Mouse (Mus musculus) mature B cell (primary cell): ENCODE measurements around the gene Rnpepl1.

Experiments used
- in situ Hi-C: fragments of 300-500 bp; cut with MboI; formaldehyde crosslinking; loops from 2 replicates; pipeline ENCODE4 v1.14.3; 2019

Gene Rnpepl1

DNA sequence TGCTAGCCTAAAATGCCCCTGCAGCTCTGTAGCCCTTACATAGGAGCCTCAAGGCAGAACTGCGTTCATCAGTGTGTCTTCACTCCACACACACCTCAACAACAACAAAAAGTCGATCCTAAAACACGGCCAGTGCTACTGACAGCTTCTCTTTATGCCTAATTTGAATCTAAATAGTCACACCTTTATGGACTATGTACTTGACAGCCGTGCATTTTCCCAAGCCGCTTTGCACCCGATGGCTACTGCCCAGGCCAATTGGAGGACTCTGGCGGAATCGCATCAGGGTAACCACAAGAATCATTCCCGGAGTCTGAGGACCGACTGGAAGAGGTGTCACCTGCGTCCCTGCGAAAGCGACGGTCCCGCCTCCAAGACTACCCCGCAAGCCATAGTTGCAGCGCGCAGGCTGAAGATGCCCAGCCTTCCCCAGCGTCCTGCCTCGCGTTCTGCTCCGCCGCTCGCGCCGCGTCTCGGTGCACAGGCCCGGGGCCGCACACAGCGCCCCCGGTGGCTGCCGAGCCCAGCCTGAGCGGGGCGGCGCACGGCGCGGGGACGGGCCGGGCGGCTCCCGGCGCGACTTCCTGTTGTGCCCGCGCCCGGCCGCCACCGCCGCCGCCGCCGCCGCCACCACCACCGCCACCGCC, at the start of gene Rnpepl1:
Gene Rnpepl1 (plus strand): TSS at position 545 of the 647 bp plus-strand sequence.
- in situ Hi-C loops, result loop anchor here (25.0 kb wide), 2 partner anchors 727 to 902 kb away; partner anchors contain the start of genes D2hgdh, Dtymk and Ing5

DNA sequence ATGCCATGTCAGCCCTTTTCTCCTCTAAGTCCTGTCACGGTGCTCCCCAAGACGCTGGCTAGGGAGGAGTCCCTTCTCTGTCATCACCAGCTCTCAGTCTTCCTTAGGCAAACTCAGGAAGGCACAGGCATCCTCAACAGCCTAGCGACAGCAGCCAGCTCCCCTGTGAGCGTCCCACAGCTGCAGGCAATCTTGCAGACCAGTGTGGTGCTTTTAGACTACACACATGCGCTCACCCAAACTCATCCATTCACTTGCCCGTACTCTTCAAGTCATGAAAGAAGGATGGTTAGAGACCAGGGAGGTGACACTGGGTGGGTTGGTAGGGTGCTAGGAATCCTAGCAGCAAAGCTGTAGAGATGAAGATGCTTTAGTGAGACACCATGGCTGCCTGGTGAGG, 49.1 kb upstream of the Rnpepl1 start:
- in situ Hi-C loops, result no loop called here

DNA sequence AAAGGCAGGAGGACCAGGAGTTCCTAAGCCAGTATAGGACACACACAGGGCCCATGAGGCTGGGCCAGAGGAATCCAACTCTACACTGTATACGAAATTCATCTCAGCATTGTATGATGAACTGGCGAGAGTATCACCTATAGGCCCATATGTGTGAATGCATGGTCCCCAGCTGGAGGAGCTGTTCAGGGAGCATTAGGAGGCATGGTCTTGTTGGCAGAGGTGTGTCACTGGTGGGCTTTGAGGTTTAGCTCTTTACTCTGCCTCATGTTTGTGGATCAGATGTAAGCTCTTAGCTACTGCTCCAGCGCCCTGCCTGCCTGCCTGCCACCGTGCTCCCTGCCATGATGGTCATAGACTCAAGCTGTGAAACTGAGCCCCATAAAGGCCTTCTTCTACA, 47.3 kb upstream of the Rnpepl1 start:
- in situ Hi-C loops, result no loop called here

DNA sequence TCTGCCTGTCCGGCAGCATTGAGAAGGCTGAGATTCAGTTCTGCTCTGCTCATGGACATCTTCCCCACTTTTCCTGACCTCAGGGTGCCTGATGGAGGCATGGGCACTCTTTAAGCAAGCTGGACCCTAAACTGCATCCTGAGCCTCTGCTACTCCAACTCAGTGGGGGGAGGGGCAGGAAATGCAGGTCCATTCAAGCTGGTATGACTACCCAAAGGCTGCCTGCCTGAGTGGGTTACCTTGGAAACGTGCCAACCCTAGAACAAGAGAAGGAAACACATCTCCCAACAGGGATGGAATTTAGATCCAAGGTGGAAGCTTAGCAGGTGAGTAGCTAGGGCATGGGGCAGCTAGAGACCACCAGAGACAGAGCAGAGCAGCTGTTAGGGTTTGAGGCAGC, 44.4 kb upstream of the Rnpepl1 start:
- in situ Hi-C loops, result no loop called here

DNA sequence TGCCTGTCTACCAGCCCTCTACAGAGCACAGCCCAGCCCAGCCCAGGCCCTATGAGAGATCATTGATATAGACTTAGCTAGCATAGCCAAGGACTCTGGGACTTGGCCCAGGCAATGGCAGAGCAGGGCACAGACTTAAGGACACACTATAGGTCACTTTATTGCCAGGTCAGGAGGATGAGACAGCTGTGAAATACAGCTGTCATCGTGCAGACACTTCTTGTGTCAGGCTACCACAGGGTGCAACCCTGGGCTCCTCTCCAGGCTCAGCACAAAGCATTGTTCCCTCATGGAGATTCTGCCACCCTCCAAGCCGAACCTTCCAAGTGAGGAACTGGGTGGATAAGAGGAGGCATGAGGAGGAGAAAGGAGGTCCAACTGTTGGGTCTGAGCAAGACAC, 40.6 kb upstream of the Rnpepl1 start:
- in situ Hi-C loops, result no loop called here

DNA sequence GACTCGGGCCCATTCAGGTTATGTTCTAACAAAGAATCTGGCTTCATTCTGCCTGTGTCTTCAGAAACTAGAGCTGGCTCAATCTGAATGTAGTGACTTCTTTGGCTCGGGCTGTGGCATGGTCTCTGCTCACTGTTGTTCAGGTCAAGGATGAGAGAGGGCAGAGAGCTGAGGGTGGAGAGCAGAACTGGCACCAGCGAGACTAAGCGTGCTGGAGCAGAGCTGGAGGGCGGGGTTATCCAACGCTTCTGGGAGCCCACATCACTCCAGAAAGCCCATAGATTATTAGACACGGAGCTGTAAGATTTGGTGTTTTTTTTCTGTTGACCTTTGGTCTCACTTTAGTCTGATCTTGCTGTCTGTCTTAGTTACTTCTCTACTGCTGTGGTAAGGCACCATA, 37.9 kb upstream of the Rnpepl1 start:
- in situ Hi-C loops, result no loop called here

DNA sequence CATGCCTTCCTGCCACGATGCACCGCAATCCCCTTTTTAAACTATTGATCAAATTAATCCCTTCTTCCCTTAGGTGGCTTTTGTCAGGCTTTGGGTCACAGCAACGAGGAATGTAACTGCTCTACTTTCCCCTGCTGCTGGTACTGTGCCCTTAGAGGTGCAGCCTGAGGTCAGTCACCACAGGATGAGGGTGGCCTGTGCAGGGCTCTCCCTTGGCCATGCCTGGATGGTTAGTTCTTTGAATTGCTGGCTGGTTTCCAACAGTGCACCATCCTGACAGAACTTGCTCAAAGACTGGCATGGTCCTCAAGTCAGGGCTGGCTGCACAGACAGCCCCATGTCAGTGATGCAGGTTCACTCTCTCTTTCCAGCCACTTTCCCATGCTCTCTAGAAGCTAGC, 36.6 kb upstream of the Rnpepl1 start:
- in situ Hi-C loops, result no loop called here

DNA sequence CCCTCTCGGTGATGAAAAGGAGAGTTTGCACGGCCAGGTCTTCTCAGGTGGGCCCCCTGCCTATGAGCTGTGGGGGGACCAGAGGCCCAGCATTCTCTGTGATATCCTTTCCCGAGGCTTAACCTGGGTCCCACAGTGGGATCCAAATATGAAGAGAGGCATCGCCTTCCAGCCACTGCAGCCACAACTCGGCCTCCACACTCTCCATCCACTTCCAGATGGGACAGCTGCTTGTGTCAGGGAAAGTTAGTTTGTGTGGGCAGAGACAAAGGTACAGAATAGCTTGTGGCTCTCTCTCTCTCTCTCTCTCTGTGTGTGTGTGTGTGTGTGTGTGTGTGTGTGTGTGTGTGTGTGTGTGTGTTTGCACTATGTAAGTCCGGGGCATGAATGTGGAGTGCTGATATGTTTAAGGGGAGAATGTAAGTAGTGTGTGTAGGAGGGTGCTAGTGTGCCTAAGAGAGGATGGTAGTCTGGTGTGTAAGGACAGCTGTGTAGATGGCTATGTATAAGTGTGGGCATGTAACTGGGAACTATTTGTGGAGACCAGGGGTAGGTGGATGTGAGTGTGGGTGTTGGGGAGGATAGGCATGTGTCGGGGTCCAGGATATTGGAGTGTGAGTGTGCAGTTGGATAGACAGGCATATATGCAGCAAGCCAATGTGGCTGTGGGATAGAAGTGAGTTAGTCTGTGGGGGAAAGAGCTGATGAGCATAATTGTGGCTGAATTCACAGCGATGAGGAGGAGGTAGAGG, 35.0 kb upstream of the Rnpepl1 start:
- in situ Hi-C loops, result no loop called here

DNA sequence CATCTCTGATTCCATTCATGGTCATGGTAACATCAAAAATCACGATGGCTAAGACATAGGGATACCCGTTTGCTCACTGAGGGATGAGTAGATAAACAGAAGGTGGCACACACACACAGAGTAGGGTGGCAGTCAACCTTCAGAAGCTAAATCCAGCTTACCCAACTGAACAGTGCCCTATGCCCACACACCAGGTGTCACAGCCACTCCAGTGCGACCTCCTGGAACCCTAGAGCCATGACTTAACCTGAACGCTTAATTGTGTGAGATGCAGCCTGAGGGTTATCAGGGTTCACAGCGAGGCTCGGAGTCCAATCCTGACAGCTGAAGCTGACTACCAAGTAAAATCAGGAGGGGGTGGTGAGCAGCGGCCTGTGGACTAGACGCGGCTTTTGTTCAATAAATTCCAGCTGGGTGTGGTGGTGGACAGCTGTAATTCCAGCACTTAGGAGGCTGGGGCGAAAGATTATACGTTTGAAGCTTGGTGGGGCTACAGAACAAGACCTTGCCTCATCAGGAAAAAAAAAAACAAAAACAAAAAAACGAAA, 33.1 kb upstream of the Rnpepl1 start:
- in situ Hi-C loops, result no loop called here

DNA sequence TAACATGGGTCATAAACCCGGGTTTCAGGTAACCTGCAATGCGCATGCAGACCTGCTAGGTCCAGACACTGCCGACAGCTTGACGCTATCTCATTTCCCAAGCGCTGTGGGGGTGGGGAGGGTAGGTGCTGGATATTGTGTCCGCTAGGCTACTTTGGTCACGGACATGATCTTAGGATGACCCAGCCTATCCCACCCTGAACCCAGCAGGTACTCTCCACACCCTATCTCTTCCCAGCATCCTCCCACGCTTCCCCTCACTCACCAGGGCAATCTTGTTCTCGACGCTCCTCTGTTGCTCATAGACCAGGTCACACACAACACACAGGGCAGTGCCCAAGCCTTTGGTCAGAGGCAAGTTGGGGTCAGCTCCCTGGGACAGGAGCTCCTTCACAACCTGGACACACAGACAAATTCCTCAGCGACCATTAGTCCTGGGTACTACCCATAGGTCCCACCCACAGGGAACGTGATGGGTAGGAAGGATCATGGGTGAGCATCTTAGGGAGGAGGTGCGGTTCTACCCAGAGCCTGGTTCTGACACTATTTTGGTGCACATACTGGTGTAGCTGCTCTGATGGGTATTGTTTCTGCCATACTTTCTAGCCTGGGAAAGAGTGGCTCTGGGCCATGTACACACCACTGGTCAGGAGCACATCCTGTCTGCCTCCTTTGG, 32.4 kb upstream of the Rnpepl1 start:
- in situ Hi-C loops, result no loop called here

DNA sequence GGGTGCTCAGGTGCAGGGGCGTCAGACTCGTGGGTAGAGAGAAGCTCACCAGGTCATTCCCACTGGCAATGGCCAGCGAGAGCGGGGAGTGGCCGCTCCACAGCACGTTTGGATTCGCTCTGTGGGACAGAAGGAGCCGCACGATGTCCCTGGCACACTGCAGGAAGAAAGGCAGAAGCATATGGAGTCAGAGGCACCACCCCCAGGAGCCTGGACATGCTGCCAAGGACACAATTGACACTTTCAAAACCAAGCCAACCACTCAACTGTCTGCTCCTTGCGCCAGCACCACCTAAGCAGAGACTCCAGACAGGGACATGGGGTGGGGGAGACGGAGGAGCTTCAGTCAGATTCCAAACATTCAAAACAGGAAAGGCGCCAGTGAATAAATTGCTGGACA, 31.3 kb upstream of the Rnpepl1 start:
- in situ Hi-C loops, result no loop called here

DNA sequence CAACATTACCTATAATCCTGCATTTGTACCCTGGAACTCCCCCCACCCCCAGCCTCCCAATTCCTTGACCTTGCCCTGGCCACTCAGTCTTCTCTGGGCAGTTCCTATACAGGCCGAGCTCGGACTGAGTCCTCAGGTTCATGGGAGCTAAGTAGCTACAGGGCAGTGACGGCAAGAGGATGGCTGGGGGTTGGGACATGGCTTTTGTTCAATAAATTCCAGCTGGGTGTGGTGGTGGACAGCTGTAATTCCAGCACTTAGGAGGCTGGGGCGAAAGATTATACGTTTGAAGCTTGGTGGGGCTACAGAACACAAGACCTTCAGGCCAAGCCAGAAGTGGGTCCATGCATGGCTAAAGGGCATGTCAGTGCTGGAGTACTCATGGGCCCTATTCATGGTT, 30.5 kb upstream of the Rnpepl1 start:
- in situ Hi-C loops, result no loop called here

DNA sequence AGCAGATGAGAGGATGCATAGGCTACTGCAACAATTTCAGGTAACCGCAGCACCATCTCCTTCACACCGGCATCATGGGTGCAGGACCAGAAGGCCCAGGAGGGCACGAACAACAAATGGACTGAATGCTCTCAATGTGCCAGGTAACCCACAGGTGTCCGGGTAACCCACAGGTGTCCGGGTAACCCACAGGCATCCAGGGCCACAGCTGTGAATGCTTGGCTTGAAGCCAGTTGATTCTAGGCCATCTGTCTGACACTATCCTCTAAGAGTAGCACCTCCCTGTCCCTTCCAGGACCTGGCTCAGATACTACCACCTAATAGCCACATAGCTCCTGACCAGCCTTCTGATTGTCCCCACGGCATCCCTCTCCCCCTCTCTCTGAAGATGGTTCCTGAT, 28.6 kb upstream of the Rnpepl1 start:
- in situ Hi-C loops, result no loop called here

DNA sequence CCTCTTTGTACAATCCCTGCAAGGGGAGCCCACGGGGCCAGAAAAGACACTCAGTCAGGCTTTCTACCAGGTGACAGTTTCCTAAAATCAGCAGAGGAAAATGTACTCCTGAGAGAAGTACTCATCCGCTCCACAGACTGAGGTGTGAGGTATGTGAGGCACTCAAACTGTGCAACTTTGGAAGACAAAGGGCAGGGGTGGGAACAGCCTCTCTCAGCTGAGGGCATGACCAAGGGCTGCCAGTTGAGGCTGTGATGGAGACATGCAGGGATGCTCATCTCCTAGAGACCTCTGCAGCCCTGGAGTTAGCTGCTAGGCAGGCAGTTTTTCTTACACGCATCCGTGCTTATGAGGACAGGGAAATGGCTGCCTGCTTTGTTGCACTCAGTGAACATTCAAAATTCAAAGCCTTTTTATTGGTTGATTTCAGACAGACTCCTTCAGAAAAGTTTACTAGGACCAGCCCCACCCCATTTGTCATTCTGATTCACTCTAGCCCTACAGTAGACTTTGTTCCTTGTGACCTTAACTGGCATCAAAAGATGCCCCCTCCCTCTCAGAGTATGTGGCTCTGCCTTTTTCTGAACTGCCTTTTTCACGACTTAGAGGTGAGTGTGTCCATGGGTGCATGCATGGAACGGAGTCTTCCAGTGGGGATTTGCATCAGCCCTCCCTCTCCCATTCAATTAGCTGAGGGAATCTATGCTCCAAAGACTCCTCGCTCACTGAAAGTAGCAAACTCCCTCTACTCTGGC, 21.5 kb upstream of the Rnpepl1 start:
- in situ Hi-C loops, result no loop called here

DNA sequence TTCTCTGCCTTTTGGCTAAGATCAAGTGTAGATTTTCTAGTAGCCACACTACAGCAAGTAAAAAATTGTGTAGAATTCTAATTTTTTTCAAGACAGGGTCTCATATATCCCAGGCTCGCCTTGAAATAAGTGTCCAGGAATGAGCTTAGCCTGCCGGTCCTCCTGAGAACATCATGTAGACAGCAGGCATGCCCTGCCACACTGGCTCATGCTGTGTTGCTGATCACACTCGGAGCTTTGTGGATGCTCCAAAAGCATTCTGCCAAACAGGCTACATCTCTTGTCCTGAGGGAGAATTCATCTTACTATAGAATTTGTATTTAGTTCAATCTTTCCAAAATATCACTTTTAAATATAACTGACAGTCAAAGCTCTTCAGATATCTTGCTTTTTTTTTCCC, 17.8 kb upstream of the Rnpepl1 start:
- in situ Hi-C loops, result no loop called here

DNA sequence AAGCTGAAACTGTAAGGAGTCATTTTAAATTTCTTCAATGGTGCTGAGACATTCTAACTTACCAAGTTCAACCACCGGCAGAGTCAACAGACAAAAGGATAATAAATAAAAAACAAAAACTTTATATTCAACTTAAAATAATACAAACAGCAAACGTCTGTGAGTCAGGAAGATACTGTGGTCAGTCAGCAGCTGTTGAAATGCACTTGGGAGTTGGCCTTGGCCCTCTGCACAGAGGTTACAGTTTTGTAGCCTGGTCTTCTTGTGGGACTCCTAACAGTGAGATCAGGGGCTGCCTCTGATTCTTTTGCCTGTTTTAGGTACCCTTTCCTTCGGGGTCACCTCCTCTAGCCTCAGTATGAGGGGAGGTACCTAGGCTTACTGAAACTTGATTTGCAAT, 16.7 kb upstream of the Rnpepl1 start:
- in situ Hi-C loops, result no loop called here

DNA sequence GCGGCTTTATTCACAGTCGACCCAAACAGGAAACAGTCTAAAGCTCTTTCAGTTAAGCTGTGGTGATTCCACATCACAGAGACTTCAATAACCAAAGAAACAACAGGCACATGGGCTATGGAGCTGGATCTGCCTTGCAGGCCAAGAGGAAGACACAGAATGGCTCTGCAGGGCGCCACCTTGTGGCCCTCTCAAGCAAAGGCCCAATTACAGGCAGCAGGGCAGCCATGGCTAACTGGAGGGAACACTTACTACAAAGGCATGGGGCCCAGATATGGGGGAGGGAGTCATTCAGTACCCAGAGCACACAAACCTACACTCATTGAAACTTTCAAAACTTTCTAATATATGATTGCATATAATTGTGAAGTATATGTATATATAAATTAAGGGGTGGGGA, 15.5 kb upstream of the Rnpepl1 start:
- in situ Hi-C loops, result no loop called here

DNA sequence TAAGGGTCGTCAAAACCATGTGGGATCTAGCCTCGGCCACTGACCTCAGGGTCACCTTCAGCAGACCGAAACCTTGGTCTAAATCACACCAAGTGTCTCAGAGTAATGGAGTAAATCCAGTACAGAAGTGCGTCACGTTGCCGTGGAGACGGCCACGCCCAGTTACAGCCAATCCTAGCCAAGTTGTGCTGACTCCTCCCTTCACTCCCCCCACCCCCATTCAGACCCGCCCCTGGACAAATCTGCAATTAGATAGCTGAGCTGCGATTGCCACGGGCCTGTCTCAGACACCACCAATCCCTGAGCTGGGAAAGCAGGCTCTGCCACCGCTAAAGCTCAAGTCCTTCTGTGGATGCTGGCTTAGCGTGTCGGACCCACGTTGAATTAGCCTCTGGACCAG, 7.8 kb upstream of the Rnpepl1 start, which contains the start of gene Ankmy1:
Gene Ankmy1 (minus strand): TSS at position 121 of the 400 bp plus-strand sequence.
- in situ Hi-C loops, result loop anchor here (25.0 kb wide), 2 partner anchors 735 to 910 kb away; partner anchors contain the start of genes D2hgdh, Dtymk and Ing5

DNA sequence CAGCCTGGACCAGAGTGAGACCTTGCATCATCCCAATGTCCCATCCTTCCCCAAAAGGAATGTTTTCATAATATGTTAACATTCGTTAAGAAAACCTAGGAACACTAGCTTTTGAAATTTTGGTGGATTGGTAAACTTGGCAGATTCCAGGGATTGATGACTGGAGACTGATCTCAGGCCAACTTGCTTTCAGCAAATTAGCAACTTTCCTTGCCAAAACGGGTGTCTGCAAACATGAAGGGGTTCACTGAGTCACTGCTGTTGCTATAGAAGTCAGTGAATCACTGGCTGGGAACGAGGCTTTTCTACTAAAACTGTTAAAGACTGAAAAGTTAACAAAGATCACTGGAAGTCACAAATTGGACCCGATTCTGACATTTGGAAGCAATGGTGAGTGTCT, 7.0 kb upstream of the Rnpepl1 start:
- in situ Hi-C loops, result loop anchor here (25.0 kb wide), 2 partner anchors 734 to 909 kb away; partner anchors contain the start of genes D2hgdh, Dtymk and Ing5

DNA sequence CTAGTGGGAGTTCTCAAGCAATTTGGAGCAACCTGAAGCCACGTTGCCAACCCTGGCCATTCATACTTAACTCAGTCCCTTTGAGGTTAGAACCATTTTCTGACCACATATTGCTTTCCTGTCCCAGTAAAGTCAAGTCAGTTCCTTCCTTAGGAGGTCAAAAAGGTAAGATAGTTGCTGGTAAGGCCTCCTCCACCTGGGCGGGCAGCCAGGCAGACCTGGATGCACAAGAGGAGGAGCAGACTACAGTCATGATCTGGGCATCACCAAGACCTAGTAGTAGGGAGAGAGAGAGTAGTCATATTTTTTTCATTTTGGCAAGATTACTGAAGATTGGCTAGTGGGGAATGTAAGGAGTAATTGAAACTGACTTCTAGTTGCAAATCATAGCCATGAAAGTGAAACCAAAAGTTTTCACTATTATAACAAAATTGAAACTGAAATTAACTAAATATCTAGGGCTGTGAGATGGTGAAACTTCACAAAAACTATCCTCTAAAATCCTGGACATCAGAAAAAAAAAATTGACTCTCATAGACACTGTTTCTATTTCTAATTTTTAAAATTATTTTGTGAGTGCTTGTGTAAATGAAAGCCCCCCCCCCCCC, 4.8 kb upstream of the Rnpepl1 start:
- in situ Hi-C loops, result loop anchor here (25.0 kb wide), 2 partner anchors 731 to 906 kb away; partner anchors contain the start of genes D2hgdh, Dtymk and Ing5
